17 mouse cellular contexts compared by ENCODE assay signal in the genomic region with DNA sequence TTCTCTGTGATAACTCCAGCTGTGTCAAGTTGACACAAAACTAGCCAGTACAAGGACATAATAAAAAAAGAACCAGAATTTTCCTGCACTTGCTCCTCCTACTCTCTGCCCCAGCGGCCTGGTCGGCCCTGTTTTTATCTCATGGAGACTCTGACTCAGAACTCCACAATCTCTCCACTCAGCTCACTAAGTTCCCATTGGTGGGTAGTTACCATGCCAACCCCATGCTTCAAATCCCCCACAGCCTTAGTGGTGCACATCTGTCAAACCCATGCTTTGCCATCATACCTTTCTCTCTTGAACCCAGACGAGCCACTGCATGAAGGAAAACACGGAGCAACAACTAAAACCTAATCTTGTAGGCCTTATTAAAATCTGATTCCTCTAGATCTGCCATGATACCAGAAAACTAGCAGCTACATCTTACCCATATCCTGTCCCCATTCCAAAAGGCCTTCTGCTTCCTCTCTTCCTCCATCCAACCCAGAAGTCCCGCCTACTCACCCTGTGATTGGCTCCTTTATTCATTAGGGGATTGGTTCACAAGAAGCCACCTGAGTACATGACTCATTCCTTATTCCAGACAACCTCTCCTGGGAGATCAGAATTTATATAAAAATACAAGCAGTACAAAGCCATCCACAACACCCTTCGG.
"Had no signal": no experiment of that assay in that cellular context is flagged by ENCODE, and none has a peak within 500 bp of the region (broad histone marks: within the 10 kb centered on the region; RNA-seq: fewer than 3 reads in every experiment).

No protein-coding gene starts in this region.

- H3K9ac ChIP-seq: kidney, embryonic 15.5 days; limb, embryonic 12.5 days; liver, embryonic 13.5 days; liver, postnatal 0 days; lung, embryonic 15.5 days; midbrain, embryonic 15.5 days; neural tube, embryonic 13.5 days had no signal

- H3K4me2 ChIP-seq: kidney, embryonic 15.5 days; limb, embryonic 12.5 days; liver, embryonic 13.5 days; lung, embryonic 15.5 days; midbrain, embryonic 11.5 days; midbrain, embryonic 15.5 days; neural tube, embryonic 13.5 days had no signal

- H3K4me1 ChIP-seq: kidney, embryonic 15.5 days; limb, embryonic 12.5 days; lung, embryonic 15.5 days; megakaryocyte, embryonic 14.5 days; midbrain, embryonic 15.5 days; neural tube, embryonic 13.5 days had no signal

- H3K27ac ChIP-seq: kidney, embryonic 15.5 days; left cerebral cortex, adult 2 months; limb, embryonic 12.5 days; liver, embryonic 13.5 days; lung, embryonic 15.5 days; macrophage; midbrain, embryonic 15.5 days; neural tube, embryonic 13.5 days had no signal

- ATAC-seq: liver, postnatal 0 days; midbrain, embryonic 15.5 days had no signal

- H3K4me3 ChIP-seq: kidney, embryonic 15.5 days; left cerebral cortex, adult 2 months; limb, embryonic 12.5 days; liver, embryonic 13.5 days; lung, embryonic 15.5 days; megakaryocyte, embryonic 14.5 days; midbrain, embryonic 15.5 days; neural tube, embryonic 13.5 days had no signal

- H3K36me3 ChIP-seq: liver, embryonic 13.5 days had no signal

- DNase-seq: kidney, postnatal 14 days; liver; liver, embryonic 13.5 days; liver, postnatal 0 days; lung, postnatal 14 days; spleen, adult 18-20 months; thymus, adult 2 months; thymus, postnatal 25 days had no signal

- H3K9me3 ChIP-seq: kidney, embryonic 15.5 days; lung, embryonic 15.5 days; midbrain, embryonic 15.5 days; neural tube, embryonic 13.5 days had no signal

- H3K27me3 ChIP-seq: kidney, embryonic 15.5 days; limb, embryonic 12.5 days; liver, embryonic 13.5 days; lung, embryonic 15.5 days; megakaryocyte, embryonic 14.5 days; midbrain, embryonic 15.5 days; neural tube, embryonic 13.5 days had no signal
